Mouse (Mus musculus): ENCODE data around the gene Cycs. TPM values are rescaled to one million over a fixed set of nuclear protein-coding genes. Genes with fewer than 3 reads are reported as not detected.

Gene Cycs
- polyA plus RNA-seq, 1 experiment from 2014 or later, result 90.0 TPM

DNA sequence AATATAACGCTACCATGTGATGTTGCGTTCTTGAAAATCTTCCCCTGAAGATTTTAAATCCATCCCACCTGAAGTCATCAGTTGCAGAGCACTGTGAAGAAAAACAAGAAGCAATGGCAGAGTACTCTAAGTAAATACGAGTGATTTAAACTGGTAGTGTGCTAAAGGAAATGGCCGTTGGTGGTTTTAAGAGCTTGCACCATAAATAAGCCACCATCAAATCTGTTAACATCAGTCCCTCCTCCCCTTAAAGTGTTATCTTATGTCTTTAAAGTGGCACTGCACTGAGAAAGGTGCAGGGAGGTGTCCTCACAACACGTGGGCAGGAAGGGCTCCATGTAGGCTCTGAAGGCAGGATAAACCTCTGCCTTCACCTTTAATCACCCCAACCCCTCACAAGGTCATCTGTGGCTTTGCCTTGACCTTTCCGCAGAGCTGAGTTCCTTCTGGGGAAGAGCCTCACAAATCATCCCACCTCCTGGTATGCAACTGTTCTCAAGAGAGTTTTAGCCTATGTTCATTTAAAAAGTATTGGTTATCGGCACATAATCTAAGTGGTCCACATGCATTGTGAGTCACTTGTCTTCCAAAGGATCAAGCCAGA lies 44.7 kb downstream of the Cycs start:
- 78% methylated on average over 7 of the region's 7 CpGs for WGBS

DNA sequence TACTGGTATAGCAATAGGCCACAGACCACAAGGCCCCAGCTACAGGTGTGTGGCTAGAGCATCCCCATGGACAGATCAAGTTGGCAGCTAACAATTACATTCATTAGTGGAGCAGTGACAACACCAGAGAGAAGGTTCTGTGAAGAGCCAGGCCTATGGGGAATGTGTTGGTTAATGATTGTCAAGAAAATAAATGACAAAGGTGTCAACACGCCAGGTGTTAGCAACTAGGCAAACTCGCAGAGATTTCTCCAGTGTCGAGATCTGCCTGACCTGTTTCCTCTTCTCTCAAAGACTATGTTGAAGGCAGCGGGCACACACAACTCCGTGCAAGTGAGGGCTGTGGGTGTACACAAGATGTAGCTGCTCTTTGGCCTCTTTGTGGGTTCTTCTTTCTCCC lies 46.2 kb downstream of the Cycs start:
- 94% methylated on average over 5 of the region's 5 CpGs for WGBS
- no peaks in the 10 kb centered on the region for H3K4me1 ChIP-seq
- no peak overlapping the region for H3K4me2 ChIP-seq
- H3K27ac ChIP-seq (replicated peaks), result no peak overlapping the region
- H3K9me3 ChIP-seq (replicated peaks), result no peaks in the 10 kb centered on the region
- no peak overlapping the region for H3K4me3 ChIP-seq (replicated peaks)
- ATAC-seq (ENCODE audit: low FRiP score), result no peak
- H3K9ac ChIP-seq (replicated peaks), result no peak overlapping the region
- no peaks in the 10 kb centered on the region for H3K36me3 ChIP-seq
- no peaks in the 10 kb centered on the region for H3K27me3 ChIP-seq (replicated peaks)

More for the DNA sequence above, 44.7 kb downstream of the Cycs start:
- no peaks in the 10 kb centered on the region for H3K27me3 ChIP-seq (replicated peaks)
- no peaks in the 10 kb centered on the region for H3K36me3 ChIP-seq
- no peaks in the 10 kb centered on the region for H3K9me3 ChIP-seq (replicated peaks)
- H3K9ac ChIP-seq (replicated peaks), result no peak overlapping the region
- H3K4me2 ChIP-seq, result no peak overlapping the region
- no peak overlapping the region for H3K4me3 ChIP-seq (replicated peaks)
- ATAC-seq (ENCODE audit: low FRiP score), result no peak
- no peak overlapping the region for H3K27ac ChIP-seq (replicated peaks)
- peaks cover 4% of the 10 kb centered on the region; the same call in 1 of the 2 replicates for H3K4me1 ChIP-seq

DNA sequence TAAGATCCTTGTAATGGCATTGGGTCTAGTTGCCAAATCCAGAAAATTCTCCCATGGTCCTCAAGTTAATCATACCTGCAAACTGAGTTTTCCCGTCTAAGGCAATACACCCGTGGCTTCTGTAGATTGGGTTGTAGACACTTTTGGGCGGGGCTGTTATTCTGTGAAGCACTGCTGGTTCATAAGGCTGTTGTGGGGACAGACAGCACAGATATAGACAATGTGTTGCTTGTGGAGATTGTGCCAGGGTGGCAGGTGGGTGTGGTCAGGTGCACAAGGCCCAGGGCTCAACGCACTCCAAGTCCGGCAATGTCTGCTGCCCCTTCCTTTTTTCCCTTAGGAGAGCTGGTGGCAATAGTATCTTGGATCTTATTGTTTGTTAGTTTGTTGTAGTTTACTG lies 48.0 kb downstream of the Cycs start:
- no peaks in the 10 kb centered on the region for H3K27me3 ChIP-seq (replicated peaks)
- WGBS, result 96% methylated on average over 5 of the region's 5 CpGs
- ATAC-seq (ENCODE audit: low FRiP score), result no peak
- no peak overlapping the region for H3K4me3 ChIP-seq (replicated peaks)
- H3K4me1 ChIP-seq, result no peaks in the 10 kb centered on the region
- no peak overlapping the region for H3K27ac ChIP-seq (replicated peaks)
- H3K9ac ChIP-seq (replicated peaks), result no peak overlapping the region
- no peak overlapping the region for H3K4me2 ChIP-seq
- no peaks in the 10 kb centered on the region for H3K36me3 ChIP-seq
- no peaks in the 10 kb centered on the region for H3K9me3 ChIP-seq (replicated peaks)

Small RNAs within 50 kb of the gene (microRNA-seq; reads per million reads assigned to microRNA genes)
- gene Mir6371, result not detected

Other genes with a start within 250 kb of the Cycs start
- 6.2 and 6.8 TPM in 2 replicates for gene Osbpl3, start 110.3 kb downstream of the Cycs start, polyA plus RNA-seq (2015; fragmentation: Nextera tagmentation; extraction: Ambion mirVana)
- gene 4921507P07Rik, start 30.1 kb upstream of the Cycs start, polyA plus RNA-seq (2015; fragmentation: Nextera tagmentation; extraction: Ambion mirVana), result 2.1 and 2.8 TPM in 2 replicates
- gene Npvf, start 87.9 kb upstream of the Cycs start, polyA plus RNA-seq (2015; fragmentation: Nextera tagmentation; extraction: Ambion mirVana), result 0.26 TPM in 1 of 2 replicates, not detected in the other

Measured in neural tube, embryonic 15.5 days (tissue).